Mouse (Mus musculus): ENCODE data around the gene Cd248. TPM values are rescaled to one million over a fixed set of nuclear protein-coding genes. Genes with fewer than 3 reads are reported as not detected.

Cd248 gene
- polyA plus RNA-seq, 1 experiment from 2014 or later: 0.44 TPM

GRCm38 (mm10) chr19:5051515-5051914 lies 16.4 kb upstream of the Cd248 start:
- TF ChIP-seq CTCF (IDR thresholded peaks at IDR 0.05): no peak
- no peak for ATAC-seq
- ChIA-PET POLR2A (interaction anchor here (1.4 to 2.3 kb wide), 6 partner anchors 9 to 37 kb away, joined by 3 to 14 read pairs (median 4); partner anchors contain the start of genes AC124502.3 and B4gat1), CTCF (interaction anchor here (0.9 to 5.0 kb wide), 13 partner anchors 9 to 202 kb away, joined by 3 to 32 read pairs (median 5); partner anchors contain the start of genes AC124502.3, B4gat1, Brms1 and Yif1a)
- in situ Hi-C loops (cut with MboI; ENCODE audit: low pct_unique_long_range_greater_than_20kb): no loop called here
- H3K27me3 ChIP-seq: no peaks in the 10 kb centered on the region
- no peak for DNase-seq (ENCODE audit: low read depth, low spot score)

GRCm38 (mm10) chr19:5052166-5052822 lies 15.6 kb upstream of the Cd248 start:
- DNase-seq (ENCODE audit: low read depth, low spot score) (no peak), ATAC-seq (no peak)
- no peaks in the 10 kb centered on the region for H3K27me3 ChIP-seq
- POLR2A ChIA-PET: interaction anchor here (1.4 to 2.3 kb wide), 3 partner anchors 8 to 38 kb away, joined by 3 to 14 read pairs (median 7); partner anchors contain the start of genes AC124502.3 and B4gat1
- in situ Hi-C loops (cut with MboI; ENCODE audit: low pct_unique_long_range_greater_than_20kb): no loop called here
- TF ChIP-seq CTCF (IDR thresholded peaks at IDR 0.05): no peak
- CTCF ChIA-PET: interaction anchor here (1.0 to 5.0 kb wide), 8 partner anchors 8 to 38 kb away, joined by 4 to 32 read pairs (median 10); partner anchors contain the start of genes AC124502.3, B4gat1, Brms1 and Yif1a

- ChIA-PET CTCF (interaction anchor here (1.6 to 5.0 kb wide), 6 partner anchors 13 to 40 kb away, joined by 7 to 32 read pairs (median 22); partner anchors contain the start of genes AC124502.3, B4gat1, Brms1 and Yif1a), POLR2A (interaction anchor here (0.6 to 2.3 kb wide), 2 partner anchors 14 to 33 kb away, joined by 3 to 14 read pairs; partner anchors contain the start of genes AC124502.3 and B4gat1)
- no peaks in the 10 kb centered on the region for H3K27me3 ChIP-seq
- no peak for TF ChIP-seq CTCF (IDR thresholded peaks at IDR 0.05)
- DNase-seq (ENCODE audit: low read depth, low spot score) (no peak), ATAC-seq (no peak)
- in situ Hi-C loops (cut with MboI; ENCODE audit: low pct_unique_long_range_greater_than_20kb): no loop called here
Observed at GRCm38 (mm10) chr19:5052853-5053252, 15.0 kb upstream of the Cd248 start.

GRCm38 (mm10) chr19:5053909-5054308 lies 14.0 kb upstream of the Cd248 start:
- CTCF ChIA-PET: interaction anchor here (0.7 to 5.0 kb wide), 10 partner anchors 8 to 97 kb away, joined by 3 to 32 read pairs (median 6); partner anchors contain the start of genes AC124502.3, B4gat1, Brms1 and Cd248
- no peak for ATAC-seq
- DNase-seq (ENCODE audit: low read depth, low spot score): no peak
- POLR2A ChIA-PET: interaction anchor here (1.2 to 1.8 kb wide), 2 partner anchors 20 kb away, joined by 3 to 5 read pairs; no protein-coding TSS in a partner anchor
- in situ Hi-C loops (cut with MboI; ENCODE audit: low pct_unique_long_range_greater_than_20kb): no loop called here
- H3K27me3 ChIP-seq: no peaks in the 10 kb centered on the region
- no peak for TF ChIP-seq CTCF (IDR thresholded peaks at IDR 0.05)

GRCm38 (mm10) chr19:5056251-5056650 lies 11.6 kb upstream of the Cd248 start:
- in situ Hi-C loops (cut with MboI; ENCODE audit: low pct_unique_long_range_greater_than_20kb): no loop called here
- no peaks in the 10 kb centered on the region for H3K27me3 ChIP-seq
- ChIA-PET CTCF (interaction anchor here (1.1 to 3.9 kb wide), 5 partner anchors 10 to 23 kb away, joined by 3 to 32 read pairs (median 5); partner anchors contain the start of gene Cd248), POLR2A (no interaction called here)
- no peak for TF ChIP-seq CTCF (IDR thresholded peaks at IDR 0.05)
- DNase-seq (ENCODE audit: low read depth, low spot score) (no peak), ATAC-seq (no peak)

- CTCF ChIA-PET: interaction anchor here (0.8 to 1.7 kb wide), 2 partner anchors 19 to 30 kb away, joined by 3 to 4 read pairs; partner anchors contain the start of genes AC124502.3, B4gat1 and Yif1a
- H3K27me3 ChIP-seq: no peaks in the 10 kb centered on the region
- in situ Hi-C loops (cut with MboI; ENCODE audit: low pct_unique_long_range_greater_than_20kb): no loop called here
- no peak for TF ChIP-seq CTCF (IDR thresholded peaks at IDR 0.05)
- no peak for DNase-seq (ENCODE audit: low read depth, low spot score)
- POLR2A ChIA-PET: no interaction called here
- ATAC-seq: no peak
Observed at GRCm38 (mm10) chr19:5057876-5058775, 9.8 kb upstream of the Cd248 start.

- no peak for ATAC-seq
- POLR2A ChIA-PET: interaction anchor here (0.6 kb wide), 1 partner anchor 11 kb away, joined by 3 read pairs; no protein-coding TSS in a partner anchor
- CTCF ChIA-PET: interaction anchor here (0.8 to 1.7 kb wide), 2 partner anchors 20 to 29 kb away, joined by 3 to 4 read pairs; partner anchors contain the start of genes AC124502.3, B4gat1 and Yif1a
- no peak for DNase-seq (ENCODE audit: low read depth, low spot score)
- TF ChIP-seq CTCF (IDR thresholded peaks at IDR 0.05): no peak
- no peaks in the 10 kb centered on the region for H3K27me3 ChIP-seq
- in situ Hi-C loops (cut with MboI; ENCODE audit: low pct_unique_long_range_greater_than_20kb): no loop called here
Observed at GRCm38 (mm10) chr19:5058801-5059771, 8.8 kb upstream of the Cd248 start.

- DNase-seq (ENCODE audit: low read depth, low spot score): no peak
- H3K27me3 ChIP-seq: no peaks in the 10 kb centered on the region
- in situ Hi-C loops (cut with MboI; ENCODE audit: low pct_unique_long_range_greater_than_20kb): no loop called here
- ATAC-seq: no peak
- ChIA-PET CTCF (interaction anchor here (1.0 kb wide), 1 partner anchor 9 kb away, joined by 4 read pairs; no protein-coding TSS in a partner anchor), POLR2A (interaction anchor here (0.5 to 1.3 kb wide), 5 partner anchors 9 to 231 kb away, joined by 3 to 4 read pairs (median 3); no protein-coding TSS in a partner anchor)
- no peak for TF ChIP-seq CTCF (IDR thresholded peaks at IDR 0.05)
Observed at GRCm38 (mm10) chr19:5060365-5061330, 7.2 kb upstream of the Cd248 start.
